Mouse (Mus musculus) kidney, adult 2 months (tissue): ENCODE measurements around the gene Dennd4a.

Source experiments
- CTCF ChIP-seq: fragments of 200-500 bp; conservative IDR thresholded peaks from 2 replicates; pipeline ENCODE4 v1.5.1; 2011; ENCODE audit warnings: low read depth, mild to moderate bottlenecking, control low read depth, low read length, moderate library complexity, mixed read lengths; ENCODE audit not compliant: insufficient read depth, insufficient read length
- POLR2A ChIP-seq: fragments of 200-500 bp; IDR thresholded peaks from one replicate; pipeline ENCODE4 v1.6.1; 2011; ENCODE audit warnings: low read depth, low read length, control low read depth

GRCm38 (mm10) chr9:64849548-64849947 is 38.4 kb downstream of the Dennd4a start:
- TF ChIP-seq CTCF = no peak
- no peak for TF ChIP-seq POLR2A
